Mouse (Mus musculus) liver, postnatal 0 days (tissue): ENCODE measurements around the gene Nedd4.

Experiments used
- CTCF ChIP-seq: sonication (generic); IDR thresholded peaks from 2 replicates; pipeline ENCODE4 v1.5.1; 2016; ENCODE audit warnings: antibody characterized with exemption, low read depth
- EP300 ChIP-seq: IDR thresholded peaks from 2 replicates; pipeline ENCODE4 v1.6.1; 2016; ENCODE audit warnings: antibody characterized with exemption, low read depth, mild to moderate bottlenecking

DNA sequence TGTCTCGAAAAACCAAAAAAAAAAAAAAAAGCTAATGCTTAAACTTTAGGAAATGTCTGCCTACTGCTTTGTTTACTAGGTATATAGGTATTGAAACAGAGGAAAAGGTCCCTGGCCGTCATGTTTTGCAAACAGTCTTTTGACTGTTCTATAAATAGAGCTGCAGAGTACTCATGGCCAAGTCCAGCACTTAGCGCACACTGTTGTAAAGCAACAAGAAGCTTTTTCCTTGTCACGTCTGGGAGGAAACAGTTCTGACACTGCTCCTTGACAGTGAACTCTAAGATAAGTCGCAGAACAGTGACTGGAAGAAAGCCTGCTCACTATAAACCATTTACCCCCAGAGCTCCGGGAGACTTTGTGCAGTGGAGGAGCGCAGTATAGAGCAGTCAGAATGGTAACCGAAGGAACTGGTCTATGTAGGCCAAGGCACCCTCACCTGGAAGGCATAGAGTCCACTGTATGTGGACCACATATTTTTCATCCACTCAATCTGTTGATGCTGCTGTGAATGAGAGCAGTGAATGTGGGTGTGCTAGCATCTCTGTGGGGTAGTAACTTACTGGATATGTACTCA, 19.6 kb downstream of the Nedd4 start:
- TF ChIP-seq CTCF (no peak), EP300 (no peak)
